Mouse (Mus musculus): ENCODE data around the gene Ncl. TPM values are rescaled to one million over a fixed set of nuclear protein-coding genes. Genes with fewer than 3 reads are reported as not detected.

Gene Ncl
- polyA plus RNA-seq, 1 experiment from 2014 or later: 365 TPM

DNA sequence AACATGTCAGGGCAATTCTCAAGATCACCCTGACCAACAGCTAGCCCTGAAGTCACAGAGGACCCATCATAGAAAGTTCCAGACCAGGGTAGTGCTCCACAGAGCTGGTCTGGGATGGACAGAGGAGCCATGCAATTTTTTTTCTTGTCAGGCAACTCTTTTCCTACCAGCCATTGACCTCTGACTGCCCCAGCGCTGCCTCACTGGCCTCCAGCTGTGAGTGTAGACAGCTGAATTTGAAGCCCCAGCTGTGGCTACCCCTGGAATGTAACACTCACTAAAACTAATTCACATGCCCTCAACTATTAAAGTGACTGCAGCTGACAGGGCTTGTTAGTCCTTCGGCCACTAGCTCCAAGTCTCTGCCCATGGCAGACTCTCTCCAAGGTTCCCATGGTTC, 59.1 kb downstream of the Ncl start:
- Histone ChIP-seq H3K27me3 (peaks cover 10% of the 10 kb centered on the region; the same call in 1 of the 2 replicates), H3K36me3 (no peaks in the 10 kb centered on the region), H3K9me3 (no peaks in the 10 kb centered on the region), H3K27ac (no peak overlapping the region), H3K4me1 (peaks cover 23% of the 10 kb centered on the region), H3K4me2 (no peak overlapping the region), H3K9ac (no peak overlapping the region), H3K4me3 (no peak overlapping the region)
- 51% methylated on average over 2 of the region's 2 CpGs for WGBS
- no peak for ATAC-seq (ENCODE audit: borderline replicate concordance, extremely low read depth, low FRiP score, low TSS enrichment)

Small RNAs within 50 kb of the gene (microRNA-seq; reads per million reads assigned to microRNA genes)
- gene mmu-mir-3535: 48.2 reads per million, percentile 44 among the genes with 10 or more reads in this experiment

Other genes with a start within 250 kb of the Ncl start
- gene Htr2b, start 247.4 kb downstream of the Ncl start, polyA plus RNA-seq (2015; fragmentation: Nextera tagmentation; extraction: Ambion mirVana): 0.20 and 0.29 TPM in 2 replicates
- gene Gm21972, start 225.8 kb downstream of the Ncl start, polyA plus RNA-seq (2015; fragmentation: Nextera tagmentation; extraction: Ambion mirVana): 0.33 and 0.44 TPM in 2 replicates
- 20.3 and 22.9 TPM in 2 replicates for gene Armc9, start 204.6 kb downstream of the Ncl start, polyA plus RNA-seq (2015; fragmentation: Nextera tagmentation; extraction: Ambion mirVana)
- 4.5 and 5.6 TPM in 2 replicates for gene B3gnt7, start 56.6 kb downstream of the Ncl start, polyA plus RNA-seq (2015; fragmentation: Nextera tagmentation; extraction: Ambion mirVana)
- gene Nmur1, start 66.8 kb upstream of the Ncl start, polyA plus RNA-seq (2015; fragmentation: Nextera tagmentation; extraction: Ambion mirVana): 0.17 TPM in 1 of 2 replicates, not detected in the other
- gene Tex44, start 66.9 kb upstream of the Ncl start, polyA plus RNA-seq (2015; fragmentation: Nextera tagmentation; extraction: Ambion mirVana): not detected in 2 replicates
- gene Ptma, start 167.3 kb upstream of the Ncl start, polyA plus RNA-seq (2015; fragmentation: Nextera tagmentation; extraction: Ambion mirVana): 2,819 and 2,940 TPM in 2 replicates
- 64.0 and 64.4 TPM in 2 replicates for gene Pde6d, start 223.2 kb upstream of the Ncl start, polyA plus RNA-seq (2015; fragmentation: Nextera tagmentation; extraction: Ambion mirVana)
- 36.0 and 37.8 TPM in 2 replicates for gene Cops7b, start 223.5 kb upstream of the Ncl start, polyA plus RNA-seq (2015; fragmentation: Nextera tagmentation; extraction: Ambion mirVana)

Data from lung, embryonic 15.5 days (tissue).